Mouse (Mus musculus) small intestine, adult 2 months (tissue): Measurements from ENCODE around the gene Btg4. TPM values are rescaled to one million over a fixed set of nuclear protein-coding genes. Genes with fewer than 3 reads are reported as not detected.

Experiments
- H3K27ac ChIP-seq: fragments of 200-500 bp; 2 replicates; pipeline ENCODE4 v1.5.1; 2012; ENCODE audit warnings: low read depth, low read length, control low read depth, inconsistent platforms; ENCODE audit not compliant: insufficient read depth
- H3K27me3 ChIP-seq: fragments of 200-500 bp; 2 replicates; pipeline ENCODE4 v1.6.1; 2012; ENCODE audit warnings: mild to moderate bottlenecking, moderate library complexity, low read length, inconsistent platforms; ENCODE audit not compliant: control insufficient read depth, insufficient read depth
- H3K36me3 ChIP-seq: fragments of 200-500 bp; 2 replicates; pipeline ENCODE4 v1.6.1; 2012; ENCODE audit warnings: mild to moderate bottlenecking, low read length, control low read depth, inconsistent platforms; ENCODE audit not compliant: control insufficient read depth, insufficient read depth
- H3K4me1 ChIP-seq: fragments of 200-500 bp; 2 replicates; pipeline ENCODE4 v1.6.1; 2012; ENCODE audit warnings: low read length, inconsistent platforms, mixed read lengths; ENCODE audit not compliant: control insufficient read depth, insufficient read depth, insufficient read length
- H3K4me3 ChIP-seq: fragments of 200-500 bp; 2 replicates; pipeline ENCODE4 v1.5.1; 2012; ENCODE audit warnings: low read depth, mild to moderate bottlenecking, control low read depth, inconsistent platforms, low read length, moderate library complexity
- CTCF ChIP-seq: fragments of 200-500 bp; IDR thresholded peaks from 2 replicates; pipeline ENCODE4 v1.5.1; 2012; ENCODE audit warnings: low read depth, mild to moderate bottlenecking, control low read depth, inconsistent platforms, low read length, moderate library complexity, mixed read lengths; ENCODE audit not compliant: insufficient replicate concordance, insufficient read length; ENCODE audit errors: extremely low read depth
- POLR2A ChIP-seq: fragments of 200-500 bp; IDR thresholded peaks from 2 replicates; pipeline ENCODE4 v1.6.1; 2012; ENCODE audit warnings: low read depth, mild to moderate bottlenecking, control low read depth, inconsistent platforms, low read length, moderate library complexity
- WGBS: fragments of 180-500 bp; shearing (Covaris S2); methylation state at CpG from one replicate; pipeline ENCODE4 v1.1.7; 2018; 5-methylcytosine and 5-hydroxymethylcytosine counted together
- polyA plus RNA-seq: library from polyadenylated mRNA; depleted of rRNA; stranded (reverse); fragments of >200 nt; gene quantifications from 2 replicates; pipeline ENCODE4 v1.2.3, GENCODE M21; 2012; rRNA removed

The Btg4 gene
- polyA plus RNA-seq, 1 experiment: not detected

- no peaks in the 10 kb centered on the region for H3K36me3 ChIP-seq
- WGBS: 17% methylated on average over 11 of the region's 11 CpGs
- no peaks in the 10 kb centered on the region for H3K27me3 ChIP-seq
- TF ChIP-seq POLR2A (no peak), CTCF (no peak)
- H3K27ac ChIP-seq: peak overlapping the region; percentile 50
- H3K4me1 ChIP-seq: peaks cover 32% of the 10 kb centered on the region
- H3K4me3 ChIP-seq: no peak overlapping the region
Measured at GRCm38 (mm10) chr9:51167954-51168353, 107.3 kb downstream of the Btg4 start.

GRCm38 (mm10) chr9:51168698-51169097 lies 108.0 kb downstream of the Btg4 start:
- no peak overlapping the region for H3K4me3 ChIP-seq
- WGBS: 34% methylated on average over 5 of the region's 5 CpGs
- H3K27me3 ChIP-seq: no peaks in the 10 kb centered on the region
- H3K36me3 ChIP-seq: no peaks in the 10 kb centered on the region
- H3K27ac ChIP-seq: peak overlapping the region; percentile 50
- TF ChIP-seq CTCF: no peak
- TF ChIP-seq POLR2A: no peak
- peaks cover 35% of the 10 kb centered on the region for H3K4me1 ChIP-seq

- WGBS: 41% methylated on average over 7 of the region's 7 CpGs
- H3K27me3 ChIP-seq: no peaks in the 10 kb centered on the region
- TF ChIP-seq POLR2A: no peak
- TF ChIP-seq CTCF: no peak
- no peak overlapping the region for H3K27ac ChIP-seq
- H3K4me3 ChIP-seq: no peak overlapping the region
- H3K36me3 ChIP-seq: no peaks in the 10 kb centered on the region
- peaks cover 35% of the 10 kb centered on the region for H3K4me1 ChIP-seq
Measured at GRCm38 (mm10) chr9:51169133-51169532, 108.4 kb downstream of the Btg4 start.

Other genes starting within 250 kb of the Btg4 start
- gene Ppp2r1b, start 215.6 kb upstream of the Btg4 start, polyA plus RNA-seq: 1.6 and 1.9 TPM in 2 replicates
- 8.7 and 9.9 TPM in 2 replicates for gene Sik2, start 51.8 kb upstream of the Btg4 start, polyA plus RNA-seq
- 0.15 and 0.22 TPM in 2 replicates for gene Layn, start 16.2 kb downstream of the Btg4 start, polyA plus RNA-seq
- gene 4833427G06Rik, start 41.2 kb downstream of the Btg4 start, polyA plus RNA-seq: not detected in 2 replicates
- gene Gm32742, start 104.6 kb downstream of the Btg4 start, polyA plus RNA-seq: 0.52 and 0.75 TPM in 2 replicates
- 14.0 and 32.6 TPM in 2 replicates for gene Pou2af1, start 152.8 kb downstream of the Btg4 start, polyA plus RNA-seq
- gene Colca2, start 217.7 kb downstream of the Btg4 start, polyA plus RNA-seq: 3.1 and 6.0 TPM in 2 replicates